Mouse (Mus musculus) E14TG2a.4 (cell line): Measurements from ENCODE around the gene Prkce.

Experiments used
- CTCF ChIP-seq: conservative IDR thresholded peaks from 2 replicates; pipeline ENCODE4 v1.5.1; 2014; ENCODE audit warnings: low read length
- POU5F1 ChIP-seq: IDR thresholded peaks from 2 replicates; pipeline ENCODE4 v1.6.1; 2014; ENCODE audit warnings: low read length, borderline replicate concordance

DNA sequence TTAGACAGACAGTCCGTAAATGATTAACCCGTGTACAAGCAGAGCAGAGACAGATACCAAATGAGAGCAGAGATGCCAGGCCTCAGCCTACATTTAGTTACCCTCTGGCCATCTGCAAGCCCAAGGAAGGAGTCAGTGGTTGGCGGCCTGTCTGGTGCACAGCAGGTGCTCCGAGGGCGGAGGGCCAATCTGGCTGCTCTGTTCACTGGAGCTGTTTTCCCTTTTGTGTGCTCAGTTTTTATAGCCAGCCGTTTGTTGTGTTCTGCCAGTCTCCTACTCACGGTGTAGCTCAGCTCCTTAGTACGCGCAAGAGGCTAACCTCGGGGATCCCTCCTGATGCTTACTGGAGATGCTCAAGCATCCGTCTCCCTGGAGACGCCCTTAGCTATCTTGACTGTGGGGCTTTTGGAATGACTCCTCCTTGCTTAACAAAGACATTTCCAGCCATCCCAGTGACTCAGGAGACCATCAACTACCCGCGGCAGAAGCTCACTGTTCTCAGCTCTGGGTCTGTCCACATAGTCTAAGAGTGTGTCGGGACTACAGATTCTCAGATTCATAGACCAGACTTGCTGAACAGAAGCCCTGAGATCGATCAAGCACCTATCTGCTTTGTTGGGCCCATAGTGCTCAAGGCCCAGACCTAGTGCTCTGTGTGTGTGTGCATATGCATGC, 297.2 kb downstream of the Prkce start:
- no peak for TF ChIP-seq CTCF
- no peak for TF ChIP-seq POU5F1
